Mouse (Mus musculus) thymus, postnatal 36 days (tissue): ENCODE results near the gene Chd2.
"Not testable (repeated sequence)": the region's sequence is repeated elsewhere in the genome, so short reads cannot be mapped to it uniquely, and the experiment has no call there.

Experiments used
- DNase-seq, 2 experiments: peaks; one replicate each; pipeline ENCODE4 v3.0.0; 2022; ENCODE audit warnings: mixed read lengths in 2 of 2

Gene Chd2

DNA sequence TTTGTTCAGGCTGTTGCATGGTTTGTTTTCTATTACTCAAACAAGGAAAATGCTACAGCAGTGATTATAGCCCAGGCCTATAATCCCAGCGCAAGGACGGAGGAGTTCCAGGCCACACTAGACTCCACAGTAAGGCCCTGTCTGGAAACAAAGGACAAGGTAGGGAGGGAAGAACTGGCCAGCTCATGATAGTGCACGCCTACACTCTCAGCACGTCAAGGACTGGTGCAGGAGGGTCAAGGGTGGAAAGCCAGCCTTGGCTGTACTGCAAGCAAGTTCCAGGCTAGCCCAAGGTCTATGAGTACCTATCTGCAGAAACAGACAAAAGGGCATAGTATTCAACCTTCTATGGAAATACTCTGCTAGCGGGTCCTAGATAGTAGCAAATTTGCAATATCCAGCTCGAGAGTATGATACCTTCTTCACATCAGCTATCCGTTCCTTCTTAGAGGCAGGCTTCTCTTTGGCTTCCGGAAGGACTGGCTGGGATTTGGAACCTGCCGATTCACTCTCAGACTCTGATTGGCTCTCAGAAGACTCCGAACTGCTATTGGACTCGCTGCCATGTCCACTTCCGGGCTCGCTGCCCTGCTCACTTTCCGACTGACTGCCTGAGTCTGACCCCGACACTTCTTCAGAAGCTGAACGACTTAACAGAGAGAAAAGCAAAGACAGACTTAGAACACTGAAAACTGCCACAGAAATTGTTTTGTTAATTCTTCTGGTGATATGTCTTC is 22.4 kb downstream of the Chd2 start:
- no peak for DNase-seq

- not testable (repeated sequence) for DNase-seq
Measured at GRCm38 (mm10) chr7:73518373-73518980, 23.2 kb downstream of the Chd2 start.

GRCm38 (mm10) chr7:73517432-73518054 is 24.1 kb downstream of the Chd2 start:
- no peak for DNase-seq

DNA sequence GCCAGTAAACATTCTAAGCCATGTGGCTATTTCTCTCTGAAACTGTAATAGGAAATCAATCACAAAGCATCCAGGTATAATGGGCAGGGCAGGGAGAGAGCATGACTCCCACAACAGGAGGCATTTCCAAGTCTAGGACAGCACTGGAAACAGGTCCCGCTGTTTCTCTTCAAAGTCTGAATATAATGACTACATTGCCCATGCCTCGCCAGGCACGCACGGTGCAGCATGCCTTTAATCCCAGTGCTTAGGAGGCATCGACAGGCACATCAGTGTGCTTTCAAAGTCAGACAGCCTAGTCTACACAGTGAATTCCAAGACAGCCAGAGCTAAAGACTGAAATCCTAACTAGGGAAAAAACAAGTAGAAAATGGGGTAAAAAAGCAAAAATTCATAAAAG is 24.8 kb downstream of the Chd2 start:
- no peak for DNase-seq

GRCm38 (mm10) chr7:73514560-73514959 is 27.1 kb downstream of the Chd2 start:
- DNase-seq, result no peak

GRCm38 (mm10) chr7:73512422-73512821 is 29.2 kb downstream of the Chd2 start:
- no peak for DNase-seq

GRCm38 (mm10) chr7:73508688-73509087 is 32.9 kb downstream of the Chd2 start:
- no peak for DNase-seq

DNA sequence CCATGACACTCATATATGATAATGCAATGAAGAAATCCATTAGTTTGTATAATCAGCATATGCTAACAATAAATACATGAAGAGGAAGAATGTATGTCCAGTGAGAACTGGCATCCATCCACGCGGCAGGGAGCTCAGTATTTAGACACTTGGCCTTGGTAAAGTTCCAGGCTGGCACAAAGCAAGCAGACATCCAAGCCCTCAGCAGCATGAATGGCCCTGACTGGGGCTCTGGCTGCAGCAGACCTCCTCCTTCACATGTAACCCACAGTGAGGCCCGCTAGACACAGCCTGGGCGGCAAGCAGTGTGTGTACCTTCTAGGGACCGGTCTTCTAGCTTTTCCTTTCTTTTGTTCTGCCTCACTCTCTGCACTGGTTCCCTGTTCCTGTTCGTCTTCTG is 34.1 kb downstream of the Chd2 start:
- no peak for DNase-seq

DNA sequence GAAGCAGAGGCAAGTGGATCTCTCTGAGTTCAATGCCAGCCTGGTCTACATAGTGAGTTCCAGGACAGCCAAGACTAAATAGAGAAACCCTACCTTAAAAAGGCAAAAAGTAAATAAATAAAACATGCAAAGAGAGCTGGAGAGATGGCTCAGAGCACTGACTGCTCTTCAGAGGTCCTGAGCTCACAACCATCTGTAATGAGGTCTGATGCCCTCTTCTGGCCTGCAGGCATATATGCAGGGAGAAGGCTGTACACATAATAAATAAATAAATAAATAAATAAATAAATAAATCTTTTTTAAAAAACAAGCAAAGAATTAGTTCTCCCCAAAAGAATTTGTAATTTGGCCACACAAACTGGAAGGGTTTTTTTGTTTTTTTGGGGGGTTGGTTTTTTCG is 34.8 kb downstream of the Chd2 start:
- DNase-seq, result no peak

DNA sequence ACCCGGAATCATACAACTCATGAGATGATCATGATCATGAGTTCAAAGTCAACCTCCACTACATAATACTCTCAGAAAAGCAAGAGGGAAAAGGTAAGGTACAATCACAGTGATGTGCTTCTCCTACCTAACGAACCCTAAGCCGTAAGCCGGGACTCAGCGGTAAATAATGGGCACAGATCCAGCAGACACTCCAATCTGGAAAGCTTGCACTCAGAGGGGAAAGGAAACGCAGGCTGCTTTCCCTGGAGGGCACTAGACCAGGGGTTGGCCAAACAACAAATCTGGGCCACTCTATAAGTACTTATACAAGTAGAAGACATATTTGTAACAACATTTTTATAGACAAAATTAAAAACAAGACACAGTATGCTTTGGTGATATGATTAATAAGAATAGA is 36.4 kb downstream of the Chd2 start:
- DNase-seq, result no peak

DNA sequence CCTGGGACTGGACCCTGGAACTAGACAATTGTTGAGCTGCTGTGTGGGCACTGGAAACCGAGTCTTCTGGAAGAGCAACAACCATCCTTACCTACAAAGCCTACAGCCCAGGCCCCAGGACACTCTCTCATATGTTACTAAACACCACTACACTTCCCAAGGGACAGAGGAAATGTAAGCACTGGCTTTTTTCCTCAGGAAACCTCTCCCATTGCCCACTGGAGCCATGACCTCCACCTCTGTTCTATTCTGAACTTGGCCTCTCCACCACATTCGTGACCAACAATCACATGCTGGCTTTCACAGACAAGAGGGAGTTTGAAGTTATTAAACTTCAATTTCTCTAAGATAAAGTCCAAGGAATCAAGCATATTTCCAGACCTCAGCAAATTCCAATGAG is 43.4 kb downstream of the Chd2 start:
- DNase-seq, result no peak

GRCm38 (mm10) chr7:73489261-73489660 is 52.4 kb downstream of the Chd2 start:
- DNase-seq, result no peak

GRCm38 (mm10) chr7:73481094-73481493 is 60.5 kb downstream of the Chd2 start:
- DNase-seq, result no peak

DNA sequence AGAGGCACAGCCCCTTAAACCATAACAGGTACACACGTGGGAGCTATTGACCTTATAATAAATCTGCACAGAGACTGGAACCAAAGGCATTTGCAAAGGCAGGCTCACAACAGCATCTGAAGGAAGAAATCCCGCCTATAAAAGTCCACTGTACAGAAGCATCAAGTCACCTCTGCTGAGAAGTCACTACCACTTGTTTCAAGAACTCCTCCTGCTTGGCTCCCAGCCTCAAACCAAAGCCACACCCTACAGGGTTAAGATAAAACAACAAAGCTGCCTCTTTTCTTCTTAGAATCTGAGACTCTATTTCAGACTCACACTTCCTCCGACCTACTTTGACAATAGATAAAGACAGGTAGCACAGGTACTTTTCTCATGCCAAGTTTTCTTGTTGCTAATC is 62.1 kb downstream of the Chd2 start:
- peak; percentile 10 to 23 for DNase-seq

- DNase-seq, result no peak
Measured at GRCm38 (mm10) chr7:73478157-73479058, 63.2 kb downstream of the Chd2 start.

GRCm38 (mm10) chr7:73467741-73468140 is 73.9 kb downstream of the Chd2 start:
- DNase-seq, result no peak

GRCm38 (mm10) chr7:73463546-73463945 is 78.1 kb downstream of the Chd2 start:
- DNase-seq, result no peak

- DNase-seq, result no peak
Measured at GRCm38 (mm10) chr7:73454113-73454512, 87.5 kb downstream of the Chd2 start.

GRCm38 (mm10) chr7:73452187-73452808 is 89.3 kb downstream of the Chd2 start:
- no peak for DNase-seq

DNA sequence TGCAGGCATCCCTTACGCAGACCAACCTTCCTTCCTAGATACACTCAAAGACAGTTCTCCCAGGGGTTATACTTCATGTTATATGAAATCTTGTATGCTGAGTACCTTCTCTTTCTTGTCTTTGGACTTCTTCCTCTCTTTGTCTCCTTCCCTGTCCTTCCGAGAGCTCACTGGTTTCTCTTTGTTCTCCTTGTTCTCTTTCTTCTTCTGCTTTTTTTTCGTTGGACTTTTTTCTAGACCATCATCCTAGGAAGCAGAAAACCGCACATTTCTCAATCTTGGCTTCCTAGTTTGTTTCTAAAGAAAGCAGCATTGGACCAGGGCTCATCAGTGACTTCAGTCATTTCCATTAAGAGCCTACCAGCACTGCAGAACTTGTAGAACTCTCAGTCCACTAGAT is 90.0 kb downstream of the Chd2 start:
- DNase-seq, result no peak

DNA sequence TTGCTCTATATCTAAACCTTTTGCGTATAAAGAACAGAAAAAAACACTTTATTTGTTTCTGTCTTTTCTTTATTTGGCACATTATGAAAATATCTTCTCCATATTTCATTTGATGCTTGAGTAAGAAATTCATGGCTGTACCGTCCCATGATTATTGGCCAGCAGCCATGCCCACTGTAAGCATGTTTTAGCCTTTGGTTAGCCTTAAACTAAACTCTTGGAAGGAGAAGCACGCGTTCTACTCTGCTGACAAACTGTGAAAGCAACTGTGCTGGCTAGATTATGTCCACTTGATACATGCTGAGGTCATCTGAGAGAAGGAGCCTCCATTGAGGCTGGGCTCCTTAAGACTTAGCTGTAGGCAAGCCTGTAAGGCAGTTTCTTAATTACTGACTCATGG is 99.4 kb downstream of the Chd2 start:
- no peak for DNase-seq

DNA sequence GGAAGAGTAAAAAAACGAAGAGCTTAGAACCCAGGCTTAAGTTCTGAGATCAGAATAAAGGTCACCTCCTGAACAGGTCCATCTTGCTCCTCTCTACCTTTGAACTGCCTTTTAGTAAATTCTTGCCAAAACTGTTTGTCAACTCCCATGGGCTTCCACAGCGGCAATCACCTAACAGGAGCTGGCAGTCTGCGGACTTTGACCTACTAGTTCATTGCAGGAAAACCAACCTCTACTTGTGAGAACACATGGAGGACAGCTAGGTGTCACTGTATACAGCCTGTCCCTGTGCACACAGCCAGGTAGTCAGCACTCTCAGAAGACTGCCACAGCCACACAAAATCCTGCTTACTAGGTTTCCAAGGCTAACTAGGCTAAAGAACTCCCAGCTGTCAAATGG is 99.8 kb downstream of the Chd2 start:
- no peak for DNase-seq

- DNase-seq, result peak; percentile 40 to 45
Measured at GRCm38 (mm10) chr7:73435685-73436084, 105.9 kb downstream of the Chd2 start.
